Mouse (Mus musculus): ENCODE measurements around the gene Cacna2d3.

- no peak for TF ChIP-seq CTCF (IDR thresholded peaks at IDR 0.05; ENCODE audit: low read depth, low read length)
- no peak for TF ChIP-seq POLR2AphosphoS5 (IDR thresholded peaks at IDR 0.05; ENCODE audit: insufficient replicate concordance, low read depth, low read length)
- no peak for TF ChIP-seq TAL1 (conservative IDR thresholded peaks at IDR 0.05; ENCODE audit: low read depth, low read length)
- no peak for TF ChIP-seq GATA1 (IDR thresholded peaks at IDR 0.05; ENCODE audit: borderline replicate concordance, low read length)
- TF ChIP-seq GATA2 (IDR thresholded peaks at IDR 0.05; ENCODE audit: borderline replicate concordance, low read depth, low read length): no peak
Observed at GRCm38 (mm10) chr14:29107464-29107863, 614.2 kb downstream of the Cacna2d3 start.

Data from G1E (cell line).